Comparison of ENCODE assay signal across 19 mouse cellular contexts in genomic region chr16:96575841-96576240, GRCm38 (mm10).
DNase-seq lines count a peak whose midpoint lies in the region; ATAC-seq lines count a peak whose summit lies in the region.
"Had no signal": no experiment of that assay in that cellular context is flagged by ENCODE, and none has a peak within 500 bp of the region (broad histone marks: within the 10 kb centered on the region; RNA-seq: fewer than 3 reads in every experiment).

No protein-coding gene starts in this region.

- no peak for DNase-seq in frontal cortex, postnatal 10 days (ENCODE audit: low spot score in 2 of 2)
- peak; percentile 52 for DNase-seq in layer of hippocampus, adult 9-11 months
- DNase-seq in layer of hippocampus, postnatal 25 days (ENCODE audit: extremely low spot score in 1 of 2, low spot score in 1 of 2): no peak
- DNase-seq in right cerebral cortex, adult 2 months (ENCODE audit: low spot score in 2 of 2): peak; percentile 13 to 37
- peak; percentile 77 for DNase-seq in telencephalon, adult 2 months (ENCODE audit: low read depth, low spot score)
- no peak for DNase-seq in kidney, adult 8-10 months
- DNase-seq in adrenal gland, adult 2 months: no peak
- DNase-seq: adrenal gland, postnatal 36 days; cerebellum, adult 11 months; cerebellum, adult 9-11 months; heart, postnatal 4 days; kidney, adult 2 months; kidney, postnatal 10 days; lung, embryonic 14.5 days; midbrain, embryonic 14.5 days; spleen, adult 18-20 months; thymus, postnatal 14 days had no signal

- ATAC-seq in frontal cortex, adult (ENCODE audit: low TSS enrichment): peak; percentile 95
- ATAC-seq: inflammation-experienced regulatory T-cells, adult 6 months had no signal

Comparison
In these comparisons a context has a peak if more than half of its experiments do, and no peak if none do; other contexts are left out.
1. DNase-seq: peak in layer of hippocampus, adult 9-11 months (single experiment), right cerebral cortex, adult 2 months (2 of 2) and telencephalon, adult 2 months (single experiment); none in frontal cortex, postnatal 10 days (0 of 2), layer of hippocampus, postnatal 25 days (0 of 2), kidney, adult 8-10 months (0 of 2) and adrenal gland, adult 2 months (single experiment).